Mouse (Mus musculus) heart, postnatal 36 days (tissue): ENCODE measurements around the gene Retnla. TPM values are rescaled to one million over a fixed set of nuclear protein-coding genes. Genes with fewer than 3 reads are reported as not detected.

Experiments used
- total RNA-seq, 2 experiments: library from RNA; stranded (reverse); gene quantifications; 2 replicates each; pipeline ENCODE4 v1.2.3; 2021

Retnla gene
- total RNA-seq, 2 experiments from 2014 or later = 2.2 to 2.7 TPM

Other genes starting within 250 kb of the Retnla start
- gene Trat1, start 70.5 kb upstream of the Retnla start, total RNA-seq = not detected
- gene Retnlb, start 25.7 kb upstream of the Retnla start, total RNA-seq = not detected
- 1 to 10 TPM in 1 of 2 experiments, not detected in 1; 2.0 TPM for gene Retnlg, start 30.1 kb downstream of the Retnla start, total RNA-seq
- 1 to 10 TPM; 6.4 TPM for gene Dzip3, start 151.6 kb downstream of the Retnla start, total RNA-seq
- 1 to 10 TPM; 1.1 to 2.5 TPM for gene Cip2a, start 151.6 kb downstream of the Retnla start, total RNA-seq
- not detected for gene Myh15, start 214.9 kb downstream of the Retnla start, total RNA-seq